ENCODE assay signal across 21 mouse cellular contexts in the genomic region with DNA sequence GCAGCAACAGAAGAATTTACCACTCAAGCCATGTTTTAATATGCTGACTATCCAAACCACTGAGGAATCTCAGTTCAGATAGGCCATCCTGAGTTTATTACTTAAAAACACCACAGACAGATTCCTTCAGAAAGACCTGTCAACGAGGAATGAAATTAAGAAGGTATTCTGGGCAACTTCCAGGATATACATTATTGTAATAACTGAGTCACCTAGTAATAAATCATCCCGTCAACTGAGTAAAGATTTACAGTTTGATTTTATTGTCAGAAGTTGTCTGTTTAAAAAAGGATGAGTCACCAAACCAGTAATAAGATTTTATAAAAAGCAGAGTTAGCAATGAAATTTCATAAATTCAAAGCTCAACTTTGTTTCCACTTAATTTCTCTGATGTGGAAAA. TPM values are rescaled to one million over a fixed set of nuclear protein-coding genes. Genes with fewer than 3 reads are reported as not detected.
DNase-seq lines count a peak whose midpoint lies in the region; ATAC-seq and TF ChIP-seq lines count a peak whose summit lies in the region.
"Had no signal": no experiment of that assay in that cellular context is flagged by ENCODE, and none has a peak within 500 bp of the region (broad histone marks: within the 10 kb centered on the region; RNA-seq: fewer than 3 reads in every experiment).

No protein-coding gene starts in this region.

- no peak overlapping the region for H3K27ac ChIP-seq in hindbrain, embryonic 14.5 days
- no peak overlapping the region for H3K27ac ChIP-seq in hindbrain, embryonic 11.5 days (ENCODE audit: low read depth, low read length)
- H3K27ac ChIP-seq in midbrain, embryonic 11.5 days (ENCODE audit: low read depth, low read length), result no peak overlapping the region
- no peak overlapping the region for H3K27ac ChIP-seq in midbrain, embryonic 16.5 days (ENCODE audit: low read length)
- H3K27ac ChIP-seq in MEL (ENCODE audit: control insufficient read depth, low read depth, low read length), result no peak overlapping the region
- no peak overlapping the region for H3K27ac ChIP-seq in midbrain, embryonic 14.5 days (replicated peaks; ENCODE audit: low read depth, low read length)
- H3K27ac ChIP-seq: forebrain, embryonic 15.5 days; layer of hippocampus, adult 2 months; limb, embryonic 13.5 days; neural tube, embryonic 12.5 days had no signal

- TF ChIP-seq POLR2A in MEL (IDR thresholded peaks at IDR 0.05; ENCODE audit: control insufficient read depth in 1 of 2, insufficient read depth in 1 of 2, low read depth in 1 of 2, low read length in 2 of 2, poor library complexity in 1 of 2), result no peak

- no peak for TF ChIP-seq CTCF in MEL (IDR thresholded peaks at IDR 0.05 in 2 of 3, conservative IDR thresholded peaks at IDR 0.05 in 1 of 3; ENCODE audit: control insufficient read depth in 1 of 3, insufficient read depth in 1 of 3, low read depth in 2 of 3, low read length in 3 of 3, poor library complexity in 1 of 3, severe bottlenecking in 1 of 3)

- WGBS in hindbrain, embryonic 14.5 days, result 78% methylated on average over 2 of the region's 2 CpGs
- WGBS in hindbrain, embryonic 11.5 days, result 91% methylated on average over 2 of the region's 2 CpGs
- 87% methylated on average over 2 of the region's 2 CpGs for WGBS in midbrain, embryonic 11.5 days
- 80% methylated on average over 2 of the region's 2 CpGs for WGBS in midbrain, embryonic 16.5 days
- WGBS in midbrain, embryonic 14.5 days, result 83% methylated on average over 2 of the region's 2 CpGs

- no peak for TF ChIP-seq EP300 in MEL (IDR thresholded peaks at IDR 0.05; ENCODE audit: low read depth in 1 of 2, low read length in 2 of 2)

- H3K9me3 ChIP-seq in hindbrain, embryonic 14.5 days (ENCODE audit: control insufficient read depth, low read length), result no peaks in the 10 kb centered on the region
- no peaks in the 10 kb centered on the region for H3K9me3 ChIP-seq in hindbrain, embryonic 11.5 days (ENCODE audit: control insufficient read depth, low read length)
- H3K9me3 ChIP-seq in midbrain, embryonic 11.5 days (ENCODE audit: control insufficient read depth, low read length), result no peaks in the 10 kb centered on the region
- no peaks in the 10 kb centered on the region for H3K9me3 ChIP-seq in midbrain, embryonic 16.5 days (replicated peaks; ENCODE audit: control insufficient read depth, low read length, poor library complexity, severe bottlenecking)
- H3K9me3 ChIP-seq in MEL (replicated peaks; ENCODE audit: insufficient read depth, low read length), result no peaks in the 10 kb centered on the region
- H3K9me3 ChIP-seq in midbrain, embryonic 14.5 days (ENCODE audit: control insufficient read depth, low read length), result no peaks in the 10 kb centered on the region
- H3K9me3 ChIP-seq: forebrain, embryonic 15.5 days; G1E; limb, embryonic 13.5 days; neural tube, embryonic 12.5 days had no signal

- H3K9ac ChIP-seq in hindbrain, embryonic 14.5 days, result no peak overlapping the region
- H3K9ac ChIP-seq in hindbrain, embryonic 11.5 days (ENCODE audit: low read depth, low read length), result no peak overlapping the region
- H3K9ac ChIP-seq in midbrain, embryonic 11.5 days (ENCODE audit: low read length), result no peak overlapping the region
- H3K9ac ChIP-seq in midbrain, embryonic 16.5 days (ENCODE audit: low read depth, low read length), result no peak overlapping the region
- no peak overlapping the region for H3K9ac ChIP-seq in MEL (ENCODE audit: control insufficient read depth, low read depth, low read length, poor library complexity, severe bottlenecking)
- no peak overlapping the region for H3K9ac ChIP-seq in midbrain, embryonic 14.5 days (replicated peaks; ENCODE audit: low read length)
- H3K9ac ChIP-seq: forebrain, embryonic 15.5 days; neural tube, embryonic 12.5 days had no signal

- DNase-seq in hindbrain, embryonic 14.5 days (ENCODE audit: low spot score), result no peak
- DNase-seq in hindbrain, embryonic 11.5 days (ENCODE audit: low spot score), result no peak
- DNase-seq in midbrain, embryonic 11.5 days (ENCODE audit: low spot score, missing footprints), result peak; percentile 76
- DNase-seq in MEL (ENCODE audit: low read depth, low spot score), result peak; percentile 25
- DNase-seq in midbrain, embryonic 14.5 days, result no peak
- no peak for DNase-seq in layer of hippocampus, adult 11-12 months (ENCODE audit: low spot score)
- DNase-seq in adrenal gland, postnatal 4 days (ENCODE audit: low spot score in 2 of 2), result no peak
- DNase-seq: cerebellum, adult 8-10 months; heart, postnatal 10 days; kidney, adult 11 months; layer of hippocampus, postnatal 36 days; lung, adult 2 months; lung, postnatal 4 days; right cerebral cortex, adult 18-20 months; thymus, postnatal 14 days had no signal

- H3K79me2 ChIP-seq in MEL (ENCODE audit: control insufficient read depth, insufficient read depth, low read length, poor library complexity), result peaks cover 46% of the 10 kb centered on the region

- H3K4me1 ChIP-seq in hindbrain, embryonic 14.5 days (replicated peaks; ENCODE audit: control insufficient read depth, insufficient read depth, low read length), result peaks cover 24% of the 10 kb centered on the region
- no peaks in the 10 kb centered on the region for H3K4me1 ChIP-seq in hindbrain, embryonic 11.5 days (replicated peaks; ENCODE audit: control insufficient read depth, insufficient read depth, low read length)
- H3K4me1 ChIP-seq in midbrain, embryonic 11.5 days (ENCODE audit: control insufficient read depth, insufficient read depth, low read length), result peaks cover 16% of the 10 kb centered on the region; the same call in 1 of the 2 replicates
- peaks cover 24% of the 10 kb centered on the region for H3K4me1 ChIP-seq in midbrain, embryonic 16.5 days (ENCODE audit: control insufficient read depth, insufficient read depth, low read length)
- peaks cover 3 to 9% of the 10 kb centered on the region in 2 experiments; a peak in 3 of 4 replicates for H3K4me1 ChIP-seq in MEL (ENCODE audit: control insufficient read depth in 1 of 2, insufficient read depth in 2 of 2, low read length in 2 of 2)
- peaks cover 13% of the 10 kb centered on the region for H3K4me1 ChIP-seq in midbrain, embryonic 14.5 days (ENCODE audit: control insufficient read depth, insufficient read depth, low read length)

- H3K4me2 ChIP-seq in hindbrain, embryonic 14.5 days (replicated peaks), result peak overlapping the region; percentile 35
- H3K4me2 ChIP-seq in hindbrain, embryonic 11.5 days (replicated peaks; ENCODE audit: low read depth, low read length), result no peak overlapping the region
- H3K4me2 ChIP-seq in midbrain, embryonic 11.5 days, result no peak overlapping the region
- no peak overlapping the region for H3K4me2 ChIP-seq in midbrain, embryonic 16.5 days (ENCODE audit: low read length)
- peak overlapping the region; percentile 83 for H3K4me2 ChIP-seq in midbrain, embryonic 14.5 days (ENCODE audit: low read length)
- H3K4me2 ChIP-seq: forebrain, embryonic 15.5 days had no signal

- H3K4me3 ChIP-seq in hindbrain, embryonic 14.5 days (replicated peaks; ENCODE audit: low read length), result no peak overlapping the region
- no peak overlapping the region for H3K4me3 ChIP-seq in hindbrain, embryonic 11.5 days (ENCODE audit: low read depth, low read length)
- no peak overlapping the region for H3K4me3 ChIP-seq in midbrain, embryonic 11.5 days (ENCODE audit: low read depth, low read length)
- H3K4me3 ChIP-seq in midbrain, embryonic 16.5 days (ENCODE audit: low read depth, low read length), result no peak overlapping the region
- H3K4me3 ChIP-seq in MEL (ENCODE audit: control insufficient read depth in 1 of 2, insufficient read depth in 1 of 2, low read depth in 2 of 2, low read length in 2 of 2), result no peak overlapping the region
- no peak overlapping the region for H3K4me3 ChIP-seq in midbrain, embryonic 14.5 days (replicated peaks; ENCODE audit: low read depth, low read length)
- H3K4me3 ChIP-seq: layer of hippocampus, adult 2 months; limb, embryonic 13.5 days; neural tube, embryonic 12.5 days had no signal

- H3K27me3 ChIP-seq in hindbrain, embryonic 14.5 days (ENCODE audit: control insufficient read depth, insufficient read depth, low read length), result no peaks in the 10 kb centered on the region
- H3K27me3 ChIP-seq in hindbrain, embryonic 11.5 days (ENCODE audit: control insufficient read depth, insufficient read depth, low read length), result no peaks in the 10 kb centered on the region
- no peaks in the 10 kb centered on the region for H3K27me3 ChIP-seq in midbrain, embryonic 11.5 days (ENCODE audit: control insufficient read depth, insufficient read depth, low read length)
- no peaks in the 10 kb centered on the region for H3K27me3 ChIP-seq in midbrain, embryonic 16.5 days (ENCODE audit: control insufficient read depth, insufficient read depth, low read depth, low read length)
- H3K27me3 ChIP-seq in MEL (ENCODE audit: control insufficient read depth in 1 of 2, insufficient read depth in 2 of 2, low read length in 2 of 2), result no peaks in the 10 kb centered on the region
- H3K27me3 ChIP-seq in midbrain, embryonic 14.5 days (ENCODE audit: control insufficient read depth, insufficient read depth, low read length), result no peaks in the 10 kb centered on the region
- H3K27me3 ChIP-seq: forebrain, embryonic 15.5 days; limb, embryonic 13.5 days; neural tube, embryonic 12.5 days had no signal

- H3K36me3 ChIP-seq in hindbrain, embryonic 14.5 days (replicated peaks; ENCODE audit: control insufficient read depth, insufficient read depth), result no peaks in the 10 kb centered on the region
- H3K36me3 ChIP-seq in hindbrain, embryonic 11.5 days (ENCODE audit: control insufficient read depth, insufficient read depth, low read length), result no peaks in the 10 kb centered on the region
- H3K36me3 ChIP-seq in midbrain, embryonic 11.5 days (ENCODE audit: control insufficient read depth, insufficient read depth, low read length), result no peaks in the 10 kb centered on the region
- H3K36me3 ChIP-seq in midbrain, embryonic 16.5 days (ENCODE audit: control insufficient read depth, insufficient read depth, low read length), result no peaks in the 10 kb centered on the region
- peaks cover 0 to 32% of the 10 kb centered on the region in 2 experiments; a peak in 3 of 4 replicates for H3K36me3 ChIP-seq in MEL (ENCODE audit: control insufficient read depth in 1 of 2, insufficient read depth in 2 of 2, low read length in 2 of 2)
- no peaks in the 10 kb centered on the region for H3K36me3 ChIP-seq in midbrain, embryonic 14.5 days (ENCODE audit: control insufficient read depth, insufficient read depth, low read length)
- H3K36me3 ChIP-seq: forebrain, embryonic 15.5 days; limb, embryonic 13.5 days; neural tube, embryonic 12.5 days had no signal

- ATAC-seq in hindbrain, embryonic 14.5 days (ENCODE audit: low FRiP score), result no peak
- no peak for ATAC-seq in hindbrain, embryonic 11.5 days (ENCODE audit: low FRiP score)
- no peak for ATAC-seq in midbrain, embryonic 11.5 days (ENCODE audit: low FRiP score)
- ATAC-seq in midbrain, embryonic 16.5 days, result no peak
- ATAC-seq in midbrain, embryonic 14.5 days (ENCODE audit: low FRiP score, low TSS enrichment), result no peak
- ATAC-seq: forebrain, embryonic 15.5 days had no signal

- no peak for TF ChIP-seq RAD21 in MEL (IDR thresholded peaks at IDR 0.05; ENCODE audit: low read depth, low read length)

RNA-seq across cellular contexts. Expression of gene Ap5m1, which starts 2.1 kb away (rescaled TPM):
- polyA plus RNA-seq in hindbrain, embryonic 14.5 days (2014; fragmentation: Nextera tagmentation; extraction: Ambion mirVana), result 26.4 and 26.6 TPM in 2 replicates
- polyA plus RNA-seq in hindbrain, embryonic 11.5 days (2014; fragmentation: Nextera tagmentation; extraction: Ambion mirVana), result 35.7 and 37.4 TPM in 2 replicates
- 40.0 and 41.1 TPM in 2 replicates for polyA plus RNA-seq in midbrain, embryonic 11.5 days (2014; fragmentation: Nextera tagmentation; extraction: Ambion mirVana)
- polyA plus RNA-seq in midbrain, embryonic 16.5 days (2015; fragmentation: Nextera tagmentation; extraction: Ambion mirVana), result 20.8 and 22.0 TPM in 2 replicates
- 15.1 and 15.4 TPM in 2 replicates for total RNA-seq in MEL (2012; rRNA removed)
- 10 to 100 TPM in 1 of 2 experiments, not detected in 1; 13.7 TPM for polyA plus RNA-seq in MEL (2012; ENCODE audit: insufficient read depth in 1 of 2, insufficient read length in 2 of 2, low read depth in 1 of 2, low replicate concordance in 2 of 2, missing spikeins in 1 of 2)
- 22.3 and 27.9 TPM in 2 replicates for polyA plus RNA-seq in midbrain, embryonic 14.5 days (2014; fragmentation: Nextera tagmentation; extraction: Ambion mirVana)
- total RNA-seq in adrenal gland, postnatal 4 days (2021), result 10 to 100 TPM; 23.8 to 27.8 TPM

RNA-seq across cellular contexts. Expression of gene Exoc5, which starts 2.6 kb away (rescaled TPM):
- 82.0 and 94.5 TPM in 2 replicates for polyA plus RNA-seq in hindbrain, embryonic 14.5 days (2014; fragmentation: Nextera tagmentation; extraction: Ambion mirVana)
- polyA plus RNA-seq in hindbrain, embryonic 11.5 days (2014; fragmentation: Nextera tagmentation; extraction: Ambion mirVana), result 94.2 and 97.6 TPM in 2 replicates
- 112 and 134 TPM in 2 replicates for polyA plus RNA-seq in midbrain, embryonic 11.5 days (2014; fragmentation: Nextera tagmentation; extraction: Ambion mirVana)
- 66.8 and 75.8 TPM in 2 replicates for polyA plus RNA-seq in midbrain, embryonic 16.5 days (2015; fragmentation: Nextera tagmentation; extraction: Ambion mirVana)
- total RNA-seq in MEL (2012; rRNA removed), result 33.3 and 34.9 TPM in 2 replicates
- 10 to 100 TPM; 23.0 to 56.4 TPM for polyA plus RNA-seq in MEL (2012; ENCODE audit: insufficient read depth in 1 of 2, insufficient read length in 2 of 2, low read depth in 1 of 2, low replicate concordance in 2 of 2, missing spikeins in 1 of 2)
- polyA plus RNA-seq in midbrain, embryonic 14.5 days (2014; fragmentation: Nextera tagmentation; extraction: Ambion mirVana), result 77.5 and 105 TPM in 2 replicates
- total RNA-seq in adrenal gland, postnatal 4 days (2021), result 10 to 100 TPM; 38.5 to 41.0 TPM

Comparison
In these comparisons a context has a peak if more than half of its experiments do, and no peak if none do; other contexts are left out.
1. DNase-seq: peak in midbrain, embryonic 11.5 days (single experiment) and MEL (single experiment); none in hindbrain, embryonic 14.5 days (single experiment), hindbrain, embryonic 11.5 days (single experiment), midbrain, embryonic 14.5 days (single experiment), layer of hippocampus, adult 11-12 months (single experiment) and adrenal gland, postnatal 4 days (0 of 2).
2. H3K4me2 ChIP-seq: peak in hindbrain, embryonic 14.5 days (single experiment) and midbrain, embryonic 14.5 days (single experiment); none in hindbrain, embryonic 11.5 days (single experiment), midbrain, embryonic 11.5 days (single experiment) and midbrain, embryonic 16.5 days (single experiment).